Mouse (Mus musculus): ENCODE results near the gene Slc35b4. TPM values are rescaled to one million over a fixed set of nuclear protein-coding genes. Genes with fewer than 3 reads are reported as not detected.

The Slc35b4 gene
- total RNA-seq, 2 experiments from 2014 or later = 9.7 to 12.0 TPM

DNA sequence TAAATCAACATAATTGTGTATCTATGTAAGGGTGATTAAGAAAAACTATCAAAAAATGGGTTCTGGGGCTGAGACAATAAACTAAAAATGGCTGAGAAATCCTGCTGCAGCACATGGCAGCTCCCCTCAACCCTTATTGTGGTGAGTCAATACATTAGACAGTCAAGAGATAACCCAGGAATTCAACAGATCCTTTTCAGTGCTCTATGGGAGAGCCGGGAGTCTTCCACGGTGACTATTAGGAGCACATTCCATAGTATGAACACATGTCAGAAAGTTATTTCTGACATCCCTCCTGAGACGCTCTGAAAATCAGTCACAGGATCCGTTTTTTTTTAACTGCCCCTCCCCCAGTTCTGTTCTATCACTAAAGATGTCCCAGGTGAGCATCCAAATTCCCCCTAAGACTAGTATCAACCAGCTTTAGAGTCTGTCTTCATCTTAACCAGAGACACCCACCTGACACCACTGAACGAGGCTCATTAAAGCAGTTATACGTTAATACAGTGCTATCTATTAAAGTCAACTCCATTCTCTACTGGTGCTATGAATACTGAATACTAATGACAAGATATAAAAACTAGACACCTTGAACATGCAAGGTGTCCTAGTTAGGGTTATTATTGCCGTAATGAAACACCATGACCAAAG lies 5.9 kb downstream of the Slc35b4 start:
- DNase-seq = no peak

DNA sequence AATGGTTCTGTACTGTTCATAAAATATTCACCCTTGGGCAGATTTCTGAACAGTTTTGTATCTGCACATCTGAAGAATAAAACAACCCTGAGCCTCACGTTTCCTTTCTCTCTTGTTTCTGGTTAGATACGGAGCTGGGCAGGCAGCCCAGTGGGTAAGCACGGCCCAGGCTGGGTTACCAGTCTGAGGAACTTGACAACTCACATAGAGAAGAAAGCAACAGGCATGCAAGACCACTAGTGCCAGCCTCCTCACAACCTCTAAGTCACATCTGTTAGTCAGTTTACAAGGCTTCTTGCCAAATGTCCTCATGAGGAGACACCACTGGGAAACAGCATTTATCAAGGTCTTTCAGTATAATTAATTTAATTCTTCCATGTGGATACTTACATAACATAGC lies 8.1 kb downstream of the Slc35b4 start:
- no peak for DNase-seq

DNA sequence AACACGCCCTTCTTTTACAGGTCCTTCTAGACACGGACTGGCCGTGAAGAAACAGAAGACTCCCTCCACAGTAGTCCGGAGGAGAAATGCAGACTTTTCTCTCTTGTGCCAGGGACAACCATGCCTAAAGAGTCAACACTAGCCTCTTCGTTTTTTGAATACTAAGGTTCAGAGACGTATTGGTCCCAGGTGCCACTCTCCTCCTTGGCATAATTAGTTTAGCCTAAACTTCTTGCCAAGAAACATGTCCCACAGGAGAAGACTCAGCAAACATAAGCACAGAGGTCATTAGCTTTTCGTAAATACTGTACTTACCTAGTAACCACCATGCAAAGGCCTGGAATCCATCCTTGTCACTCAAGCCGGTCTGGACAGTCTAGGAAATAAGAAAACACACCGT lies 13.9 kb downstream of the Slc35b4 start:
- no peak for DNase-seq

DNA sequence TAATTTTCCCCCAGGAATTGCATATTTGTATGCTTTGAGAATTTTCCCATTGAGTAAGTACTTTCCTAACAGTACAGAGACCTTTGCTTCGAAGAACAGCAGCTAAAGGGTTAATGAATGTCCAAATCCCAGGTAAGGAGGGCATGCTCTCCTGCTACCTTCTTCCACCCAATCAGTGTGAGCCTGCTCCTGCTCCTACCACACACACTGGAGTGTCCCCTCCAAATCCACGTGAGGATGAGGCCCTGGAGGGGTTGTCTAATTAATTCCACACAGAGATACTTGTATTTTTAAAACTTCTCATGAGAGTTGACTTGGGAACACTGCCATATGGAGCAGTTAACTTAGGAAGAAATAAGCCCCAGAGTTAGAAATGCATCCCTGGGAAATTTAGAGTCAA lies 14.3 kb downstream of the Slc35b4 start:
- no peak for DNase-seq

DNA sequence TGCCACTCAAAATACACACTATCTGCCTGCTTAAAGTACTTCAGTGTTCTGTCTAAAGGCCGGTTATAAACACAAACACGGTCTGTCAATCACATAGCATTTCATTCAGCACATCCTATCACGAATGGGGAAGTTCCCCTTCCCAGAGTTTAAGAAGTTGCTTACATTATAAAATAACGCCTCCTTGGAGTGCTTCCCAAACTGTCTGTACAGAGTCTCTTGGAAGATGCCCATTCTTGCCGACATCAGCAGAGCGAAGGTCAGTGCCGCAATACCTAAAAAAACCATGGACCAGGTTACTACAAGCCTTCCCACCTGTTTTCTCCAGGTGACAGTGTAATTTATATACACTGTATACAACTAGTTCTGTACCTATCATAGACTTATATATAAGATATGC lies 15.4 kb downstream of the Slc35b4 start:
- no peak for DNase-seq

DNA sequence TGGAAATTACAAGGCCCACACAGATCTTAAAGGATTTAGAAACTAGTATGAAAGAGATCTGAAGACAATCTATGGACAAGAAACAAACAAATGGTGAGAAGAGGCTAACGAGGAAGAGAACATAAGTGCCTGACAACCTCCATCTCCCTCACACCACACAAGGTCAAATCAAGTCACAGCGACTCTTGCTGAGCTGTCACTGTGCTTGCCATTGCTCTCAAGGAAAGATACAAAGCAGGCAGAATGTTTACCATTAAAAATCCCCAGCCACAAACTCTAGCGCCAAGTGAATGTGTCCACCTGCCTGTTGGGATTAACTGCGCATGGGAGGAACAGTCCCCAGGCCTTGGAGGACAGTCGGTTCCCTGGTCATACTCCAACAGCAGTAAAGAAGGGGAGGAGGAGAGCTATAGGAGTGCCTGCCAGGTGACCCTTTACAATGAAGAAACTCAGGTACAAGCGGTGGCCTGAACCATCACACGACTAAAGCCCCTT lies 16.0 kb downstream of the Slc35b4 start:
- no peak for DNase-seq

DNA sequence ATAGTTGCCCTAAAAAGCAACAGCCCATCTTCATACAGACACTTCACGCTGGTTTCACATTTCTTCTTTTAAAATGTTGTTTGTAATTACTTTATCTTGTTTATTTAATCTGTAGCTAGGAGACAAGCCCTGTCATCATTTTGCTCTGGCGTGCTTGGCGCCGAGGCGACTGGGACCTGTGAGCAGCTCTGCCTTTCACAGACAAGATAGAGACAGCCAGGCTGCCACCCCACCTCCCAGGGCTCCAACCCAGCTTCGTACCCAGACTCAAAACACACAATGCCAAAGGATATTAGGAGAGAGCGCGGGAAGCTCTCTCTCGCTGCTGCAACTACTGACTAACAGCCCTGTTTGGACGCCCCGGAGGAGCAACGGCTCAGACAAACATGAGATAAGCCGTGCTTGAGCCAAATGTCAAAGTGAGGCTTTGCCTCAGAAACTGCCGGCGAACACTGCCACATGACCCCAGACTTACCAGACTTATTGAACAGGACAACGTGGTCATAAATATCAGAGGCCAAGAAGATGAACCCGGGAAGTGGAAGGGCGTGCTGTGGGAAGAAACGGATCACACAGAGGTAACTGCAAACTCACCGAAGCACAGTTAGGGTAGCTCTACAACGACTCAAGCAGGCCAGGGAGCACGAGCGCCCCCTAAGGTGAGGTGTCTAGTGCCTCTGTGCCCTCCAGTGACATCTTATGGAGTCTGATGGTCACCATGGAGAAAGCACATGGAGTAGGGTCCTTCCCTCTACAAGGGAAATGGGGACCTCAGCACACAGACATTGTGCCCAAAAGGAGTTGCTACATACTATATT lies 16.7 kb downstream of the Slc35b4 start:
- DNase-seq = no peak

DNA sequence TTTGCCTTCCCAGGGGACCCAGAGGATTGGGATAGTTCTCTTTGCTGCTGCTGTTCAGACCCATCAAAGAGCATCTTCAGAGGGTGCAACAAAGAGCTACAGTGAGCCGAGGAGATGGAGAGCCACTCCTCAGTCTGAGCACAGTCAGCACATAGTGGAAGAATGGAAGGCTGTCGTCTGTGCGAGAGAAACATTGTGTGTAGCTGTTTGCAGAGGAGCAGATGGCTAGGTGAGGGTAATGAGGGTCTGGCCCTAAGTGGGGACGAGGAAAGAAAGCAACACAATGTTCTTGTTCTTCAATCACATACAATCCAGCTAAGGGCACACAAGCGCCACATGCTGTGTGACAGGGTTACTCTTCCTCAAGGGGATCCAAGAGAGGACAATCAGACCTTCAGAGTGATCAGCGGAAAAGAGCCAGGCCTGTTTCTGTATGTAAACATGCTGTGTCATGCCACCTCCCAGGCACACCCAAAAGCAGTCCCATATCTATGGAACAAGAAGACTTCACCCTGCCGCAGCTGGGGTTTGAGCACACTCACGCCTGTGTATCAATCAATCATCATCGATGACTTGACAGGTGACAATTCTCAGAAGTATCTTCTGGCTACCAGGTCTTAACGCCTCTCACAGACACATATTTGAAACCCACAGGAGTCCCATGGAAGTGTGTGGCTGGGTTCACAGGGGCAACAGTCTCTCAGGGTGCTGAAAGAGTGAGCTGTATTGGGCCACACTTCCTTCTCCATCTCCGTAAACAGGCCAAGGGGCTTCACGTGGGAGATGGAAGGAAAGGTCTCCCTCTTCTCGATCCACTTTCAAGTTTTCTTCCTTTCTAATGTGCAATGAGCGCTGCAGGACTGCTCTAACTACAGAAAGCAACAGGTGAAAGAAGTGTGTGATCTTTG lies 19.8 kb downstream of the Slc35b4 start:
- DNase-seq = no peak

DNA sequence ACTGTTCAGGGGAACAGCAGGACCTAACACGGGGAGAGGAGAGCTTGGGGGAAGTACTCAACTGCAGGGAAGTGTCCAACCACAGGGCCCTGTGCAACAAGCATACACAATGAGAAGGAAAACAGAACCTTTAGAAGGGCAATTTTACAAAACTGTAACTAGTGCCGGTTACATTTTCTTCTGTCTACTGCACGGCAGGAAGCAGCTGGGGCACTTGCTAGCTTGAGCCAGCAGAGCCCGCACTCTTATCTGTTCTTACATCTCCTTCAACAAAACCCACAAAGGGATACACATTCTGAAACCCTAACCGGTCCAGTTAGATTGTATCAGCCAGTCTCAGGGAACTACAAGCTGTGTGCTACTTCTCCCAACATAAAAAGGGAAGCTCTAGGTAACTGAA lies 20.9 kb downstream of the Slc35b4 start:
- DNase-seq = no peak

DNA sequence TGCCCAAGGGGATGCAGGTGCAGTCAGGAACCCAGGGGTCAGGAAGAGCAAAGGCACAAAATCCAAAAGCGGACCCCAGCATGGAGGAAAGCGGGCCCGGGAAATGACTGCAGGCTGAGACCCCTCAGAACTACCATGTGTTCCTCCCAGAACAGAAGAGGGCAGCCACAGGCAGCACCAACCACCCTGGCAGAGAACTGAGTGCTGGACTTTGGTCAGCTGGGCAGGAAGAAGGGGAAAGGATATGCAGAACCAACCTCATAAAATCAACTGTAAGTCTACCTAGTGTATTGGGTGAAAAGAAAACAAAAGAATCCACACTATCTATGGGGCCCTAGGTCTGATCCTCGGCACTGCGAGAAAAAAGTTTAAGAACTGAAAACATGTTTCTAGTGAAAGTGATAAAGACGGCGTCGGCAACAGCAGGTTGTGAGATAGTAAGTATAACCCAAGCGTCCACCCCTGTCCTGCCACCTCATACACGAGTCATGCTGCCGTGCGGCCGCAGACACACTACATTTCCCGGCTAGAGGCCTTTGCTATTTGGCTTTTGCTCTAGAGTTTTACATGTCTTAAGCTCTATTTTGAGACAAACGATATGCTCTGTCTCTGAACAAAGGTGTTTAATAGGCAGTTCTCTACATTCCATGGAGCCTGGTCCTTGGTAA lies 21.6 kb downstream of the Slc35b4 start:
- DNase-seq = no peak

DNA sequence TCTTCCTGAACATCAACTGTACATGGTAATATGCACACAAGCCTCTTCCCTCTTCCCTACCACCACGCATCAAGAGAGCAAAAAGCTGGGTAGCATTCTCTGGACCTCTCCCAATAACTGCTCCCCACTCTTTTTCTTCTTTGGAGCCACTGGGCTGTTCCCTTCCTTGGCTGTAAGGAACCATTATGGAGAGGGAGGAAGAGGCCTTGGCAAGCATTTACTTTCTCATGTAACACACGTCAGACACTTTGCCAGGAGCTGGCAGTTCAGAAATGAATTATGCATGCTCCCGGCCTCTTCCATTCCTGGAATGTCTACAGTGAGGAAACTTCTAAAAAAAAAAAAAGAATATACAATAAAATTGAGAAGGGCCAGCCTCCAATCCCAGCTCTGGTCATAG lies 22.7 kb downstream of the Slc35b4 start:
- peak; percentile 11 for DNase-seq

DNA sequence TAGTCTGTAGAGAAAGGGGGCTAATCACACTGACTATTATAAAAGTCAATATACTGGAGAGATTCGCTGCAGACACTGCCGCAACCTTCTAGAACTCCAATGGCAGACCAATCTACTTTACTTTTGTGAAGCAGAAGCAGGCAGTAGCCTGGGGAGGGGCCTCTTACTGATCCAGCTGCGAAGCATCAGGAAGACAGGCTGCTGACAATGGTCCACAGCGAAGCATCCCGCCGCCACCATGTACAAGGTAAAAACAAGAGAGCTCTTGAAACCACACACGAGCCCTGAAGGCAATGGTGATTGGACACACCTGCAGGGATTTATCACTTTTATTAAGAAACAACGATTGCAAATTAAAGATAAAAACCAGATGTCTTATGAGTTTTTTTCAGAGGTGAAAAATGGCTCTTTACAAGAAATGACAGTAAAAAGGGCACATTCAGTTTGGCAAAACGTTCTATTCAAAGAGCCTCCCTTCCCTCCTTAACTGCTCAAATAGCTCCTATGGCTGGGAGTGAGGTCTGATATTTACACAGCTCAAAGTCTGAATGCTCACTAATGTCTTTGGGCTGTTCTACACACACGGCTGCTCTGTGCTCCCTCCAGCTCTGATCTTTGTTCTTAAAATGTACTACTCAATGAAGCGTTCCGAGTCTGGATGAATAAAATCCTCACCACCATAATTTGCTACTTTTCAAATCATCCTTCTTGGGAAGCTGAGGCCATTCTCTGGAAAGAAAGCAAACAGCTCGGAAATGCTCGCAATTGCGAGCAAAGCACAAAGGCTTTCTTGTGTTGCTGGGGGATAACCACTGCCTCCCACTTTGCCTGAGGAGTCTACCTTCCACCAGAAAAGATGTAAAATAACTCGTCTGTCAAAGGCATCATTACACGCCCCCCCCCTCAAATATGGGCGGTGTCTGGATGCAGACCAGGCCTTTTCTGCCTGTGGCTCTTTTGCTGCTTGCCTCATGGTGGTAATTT lies 23.6 kb downstream of the Slc35b4 start:
- no peak for DNase-seq

DNA sequence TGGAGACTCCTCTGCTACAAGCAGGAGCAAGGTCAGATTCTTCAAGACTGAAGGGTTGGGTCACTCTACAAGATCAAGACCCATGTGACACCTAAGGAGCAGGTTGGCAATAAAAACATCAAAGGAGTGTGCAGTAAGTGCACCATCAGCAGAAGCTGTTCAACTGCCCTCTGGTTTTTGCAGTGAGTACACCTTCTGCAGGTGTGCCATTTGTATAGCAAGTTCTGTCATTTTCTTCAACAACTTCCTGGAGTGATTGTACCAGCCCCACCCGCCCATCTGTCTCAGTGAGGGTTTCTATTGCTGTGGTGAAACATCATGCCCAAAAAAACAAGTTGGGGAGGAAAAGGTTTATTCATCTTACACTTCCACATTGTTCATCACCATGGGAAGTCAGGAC lies 27.1 kb downstream of the Slc35b4 start:
- no peak for DNase-seq

DNA sequence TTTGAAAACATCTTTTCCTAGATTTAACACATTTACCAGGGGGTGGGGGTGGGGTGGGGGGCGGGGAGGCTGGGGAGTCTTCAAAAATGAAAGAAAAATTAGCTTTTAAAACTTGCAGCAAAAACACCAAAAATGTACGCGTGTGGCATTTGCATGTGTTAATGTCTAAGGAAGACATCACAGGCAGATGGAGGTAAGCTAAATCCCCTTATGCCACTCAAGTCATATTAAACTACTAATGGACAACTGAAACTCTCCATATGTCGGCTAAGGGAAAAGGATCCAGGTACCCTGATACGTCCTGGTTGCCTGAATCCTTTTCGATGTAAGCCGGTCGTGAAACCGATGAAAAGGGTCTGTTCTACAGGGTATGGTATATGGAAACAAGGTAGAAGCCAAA lies 27.8 kb downstream of the Slc35b4 start:
- no peak for DNase-seq

DNA sequence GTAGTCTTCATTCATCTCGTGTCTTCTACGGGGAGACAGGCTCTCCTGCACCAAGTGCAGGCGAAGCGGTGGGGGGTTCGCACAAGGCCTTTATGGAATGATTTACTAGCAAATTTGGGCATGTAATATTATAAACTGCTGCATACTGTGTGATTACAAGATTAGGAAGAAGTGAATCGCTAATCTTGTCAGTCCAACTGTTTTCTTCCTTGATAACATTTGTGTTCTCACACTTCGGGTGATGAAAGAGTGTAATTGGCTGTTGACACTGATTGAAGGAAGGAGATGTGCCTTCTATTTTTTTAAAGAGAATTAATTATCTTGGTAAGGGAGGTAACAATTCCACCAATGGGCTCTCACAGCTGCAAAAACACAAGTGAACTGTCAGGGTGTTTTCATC lies 28.3 kb downstream of the Slc35b4 start:
- DNase-seq = no peak

DNA sequence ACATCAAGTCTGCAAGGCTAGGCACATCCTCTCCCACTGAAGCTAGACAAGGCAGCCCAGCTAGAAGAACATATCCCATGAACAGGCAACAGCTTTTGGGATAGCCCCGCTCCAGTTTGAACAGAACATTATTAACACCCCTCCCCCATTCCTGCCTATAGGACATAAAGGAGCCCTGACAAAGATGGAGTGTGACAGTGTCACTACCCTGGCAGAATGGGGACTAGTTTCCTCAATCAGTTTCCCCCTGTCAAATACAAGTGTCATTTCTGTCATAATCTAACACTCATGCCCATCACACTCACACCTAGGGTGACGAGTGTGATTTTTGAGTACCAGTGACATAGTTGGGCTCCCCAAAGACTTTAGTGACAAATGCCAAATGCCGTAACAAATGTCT lies 28.9 kb downstream of the Slc35b4 start:
- DNase-seq = no peak

DNA sequence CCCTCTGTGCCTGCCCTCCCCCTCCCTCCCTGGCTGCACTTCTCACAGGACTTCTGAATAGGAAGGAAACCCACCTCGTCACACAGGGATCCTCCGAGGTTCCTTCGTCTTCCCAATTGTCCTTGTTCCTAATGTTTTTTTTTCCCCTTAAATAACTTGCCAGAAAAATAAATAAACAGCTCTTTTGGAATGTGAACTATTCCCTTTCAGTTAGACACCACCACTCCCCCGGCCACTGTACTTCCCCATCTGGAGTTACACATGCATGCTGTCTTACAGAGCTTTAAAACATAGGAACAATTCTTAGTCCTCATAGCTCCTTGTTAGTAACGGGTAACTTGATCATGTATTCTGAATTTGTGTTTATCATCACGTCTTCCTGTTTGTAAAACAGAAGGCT lies 30.9 kb downstream of the Slc35b4 start:
- DNase-seq = no peak

DNA sequence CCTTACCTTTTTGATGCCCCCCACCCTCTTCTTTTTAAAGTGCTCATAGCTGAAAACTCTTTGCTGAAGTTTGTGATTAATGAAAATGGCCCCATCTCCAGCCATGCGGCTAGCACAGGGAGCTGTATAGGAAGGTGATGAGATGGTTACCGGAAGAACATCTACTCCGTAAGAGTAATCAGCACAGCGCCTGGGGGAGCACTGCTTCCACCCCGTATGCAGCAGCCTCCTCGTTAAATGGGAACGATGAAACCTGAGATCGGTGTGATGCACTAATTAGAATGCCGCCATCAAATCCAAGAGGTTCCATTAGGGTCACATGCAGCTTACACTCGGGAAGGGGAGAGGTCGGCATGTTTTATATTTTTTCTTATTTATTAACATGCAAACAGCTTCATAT lies 34.0 kb downstream of the Slc35b4 start:
- no peak for DNase-seq

DNA sequence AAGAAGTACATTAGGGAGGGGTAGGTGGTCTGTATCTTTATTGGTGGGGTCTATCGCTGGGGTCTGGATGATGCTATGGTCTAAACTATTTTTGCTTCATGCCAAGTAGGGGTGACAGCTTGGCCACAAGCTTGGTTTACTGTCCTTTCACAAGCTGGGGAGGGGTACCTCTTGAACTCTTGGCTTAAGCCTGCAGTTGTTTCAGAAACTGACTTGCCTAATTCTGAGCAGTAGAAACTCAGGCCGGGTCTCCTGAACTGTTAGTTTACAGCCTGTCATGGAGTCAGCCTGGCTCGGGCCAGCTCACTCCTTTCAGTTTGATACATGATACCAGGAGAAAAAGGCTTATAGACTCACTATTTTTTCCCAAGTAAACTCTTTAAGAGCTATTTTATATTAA lies 38.5 kb downstream of the Slc35b4 start:
- no peak for DNase-seq

DNA sequence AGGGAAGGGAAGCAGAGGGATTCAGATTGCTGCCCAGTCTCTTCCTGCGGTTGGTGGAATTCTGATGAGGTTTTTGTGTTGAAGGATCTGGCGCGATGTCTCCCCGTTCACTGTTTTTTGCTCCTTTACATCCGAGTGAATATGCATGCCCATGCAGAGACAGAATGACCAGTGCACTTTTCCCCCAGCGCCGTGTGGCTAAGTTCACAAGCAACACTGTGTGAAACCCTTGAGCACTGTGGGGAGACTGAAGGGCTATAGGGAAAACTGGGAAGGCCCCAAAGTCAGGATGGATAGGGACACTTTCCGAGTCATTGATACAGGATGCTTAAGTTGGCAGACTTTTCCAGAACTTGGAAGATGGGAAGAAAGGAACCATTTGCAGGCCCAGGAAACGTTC lies 44.5 kb downstream of the Slc35b4 start:
- DNase-seq = no peak

DNA sequence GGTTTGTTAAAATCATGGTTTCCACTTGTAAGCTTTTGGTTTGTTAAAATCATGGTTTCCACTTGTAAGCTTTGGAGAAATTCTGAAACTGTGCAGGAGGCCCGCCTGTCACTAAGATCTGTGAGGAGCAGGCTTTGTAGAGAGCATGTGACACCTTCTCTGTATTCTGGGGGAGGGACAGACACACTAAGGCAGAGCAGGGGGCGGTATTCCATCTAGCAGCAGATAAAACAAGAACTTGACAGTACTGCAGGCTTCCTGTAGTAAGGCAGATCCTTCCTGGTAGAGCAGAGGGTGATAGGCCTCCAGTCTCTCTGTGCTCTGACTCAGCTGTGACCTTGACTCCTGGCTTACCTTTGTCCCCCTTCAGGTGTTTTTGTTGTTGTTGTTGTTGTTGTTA lies 47.6 kb downstream of the Slc35b4 start:
- no peak for DNase-seq

Data from gastrocnemius, postnatal 10 days (tissue).